Mouse (Mus musculus) c-Kit-positive CD71-negative TER-119-negative erythroid progenitor cells, embryonic 14.5 days (primary cell): ENCODE data around the gene Wfdc16.
"Not testable (repeated sequence)": the region's sequence is repeated elsewhere in the genome, so short reads cannot be mapped to it uniquely, and the experiment has no call there.

ENCODE experiments used
- DNase-seq: peaks from one replicate; pipeline ENCODE4 v3.0.0-alpha.2; 2013; ENCODE audit warnings: low read depth

Gene Wfdc16

GRCm38 (mm10) chr2:164638696-164639095 lies at the start of gene Wfdc16:
Gene Wfdc16 (minus strand): TSS chr2:164638796.
- DNase-seq = no peak

GRCm38 (mm10) chr2:164684807-164685206 lies 46.2 kb upstream of the Wfdc16 start, which contains the start of gene Wfdc13:
Gene Wfdc13 (plus strand): TSS chr2:164685107.
- DNase-seq = no peak

- DNase-seq = peak; percentile 18
Observed at GRCm38 (mm10) chr2:164679906-164680305, 41.3 kb upstream of the Wfdc16 start.

- peak; percentile 57 for DNase-seq
Observed at GRCm38 (mm10) chr2:164678848-164679625, 40.4 kb upstream of the Wfdc16 start.

GRCm38 (mm10) chr2:164676916-164677685 lies 38.5 kb upstream of the Wfdc16 start:
- DNase-seq = no peak

GRCm38 (mm10) chr2:164676103-164676502 lies 37.5 kb upstream of the Wfdc16 start:
- DNase-seq = no peak

- no peak for DNase-seq
Observed at GRCm38 (mm10) chr2:164673987-164674386, 35.4 kb upstream of the Wfdc16 start, which contains the start of gene Wfdc11. Gene Wfdc11 (minus strand): TSS chr2:164674087.

- DNase-seq = no peak
Observed at GRCm38 (mm10) chr2:164670938-164671337, 32.3 kb upstream of the Wfdc16 start.

- no peak for DNase-seq
Observed at GRCm38 (mm10) chr2:164670261-164670660, 31.7 kb upstream of the Wfdc16 start.

- no peak for DNase-seq
Observed at GRCm38 (mm10) chr2:164664851-164665250, 26.3 kb upstream of the Wfdc16 start.

- no peak for DNase-seq
Observed at GRCm38 (mm10) chr2:164656483-164656882, 17.9 kb upstream of the Wfdc16 start, which contains the start of gene Wfdc9. Gene Wfdc9 (minus strand): TSS chr2:164656583.

- DNase-seq = peak; percentile 53
Observed at GRCm38 (mm10) chr2:164655858-164656257, 17.3 kb upstream of the Wfdc16 start, which contains the start of gene Wfdc10. Gene Wfdc10 (plus strand): TSS chr2:164656046.

- no peak for DNase-seq
Observed at GRCm38 (mm10) chr2:164641881-164642673, 3.5 kb upstream of the Wfdc16 start.

GRCm38 (mm10) chr2:164641129-164641528 lies 2.5 kb upstream of the Wfdc16 start:
- peak; percentile 18 for DNase-seq

- DNase-seq = no peak
Observed at GRCm38 (mm10) chr2:164635266-164635665, 3.3 kb downstream of the Wfdc16 start.

GRCm38 (mm10) chr2:164621775-164622174 lies 16.8 kb downstream of the Wfdc16 start:
- no peak for DNase-seq

GRCm38 (mm10) chr2:164619050-164619449 lies 19.5 kb downstream of the Wfdc16 start:
- DNase-seq = no peak

GRCm38 (mm10) chr2:164615386-164615785 lies 23.2 kb downstream of the Wfdc16 start:
- no peak for DNase-seq

- DNase-seq = not testable (repeated sequence)
Observed at GRCm38 (mm10) chr2:164613471-164613870, 25.1 kb downstream of the Wfdc16 start, which contains the start of the genes Wfdc6b and Wfdc8. Gene Wfdc6b (plus strand): TSS chr2:164613522. Gene Wfdc8 (minus strand): TSS chr2:164613626.

- no peak for DNase-seq
Observed at GRCm38 (mm10) chr2:164608781-164609180, 29.8 kb downstream of the Wfdc16 start.

- no peak for DNase-seq
Observed at GRCm38 (mm10) chr2:164604411-164604810, 34.2 kb downstream of the Wfdc16 start.

- no peak for DNase-seq
Observed at GRCm38 (mm10) chr2:164603482-164603881, 35.1 kb downstream of the Wfdc16 start.
